Mouse (Mus musculus) lung, adult 2 months (tissue): ENCODE results near the gene Slc7a9.

ENCODE experiments used
- CTCF ChIP-seq: fragments of 200-500 bp; IDR thresholded peaks from 2 replicates; pipeline ENCODE4 v1.5.1; 2011; ENCODE audit warnings: mild to moderate bottlenecking, low read length, control low read depth; ENCODE audit not compliant: insufficient read depth
- POLR2A ChIP-seq: fragments of 200-500 bp; IDR thresholded peaks from 2 replicates; pipeline ENCODE4 v1.6.1; 2011; ENCODE audit warnings: low read depth, mild to moderate bottlenecking, control low read depth, low read length, borderline replicate concordance; ENCODE audit errors: extremely low read depth

- TF ChIP-seq CTCF (no peak), POLR2A (no peak)
These were observed 1.1 kb upstream of the Slc7a9 start for GRCm38 (mm10) chr7:35447501-35447900.
